Mouse (Mus musculus) layer of hippocampus, adult 9-11 months (tissue): ENCODE measurements around the gene Arl4a.

Experiments
- DNase-seq: peaks from one replicate; pipeline ENCODE4 v3.0.0; 2022

Gene Arl4a

DNA sequence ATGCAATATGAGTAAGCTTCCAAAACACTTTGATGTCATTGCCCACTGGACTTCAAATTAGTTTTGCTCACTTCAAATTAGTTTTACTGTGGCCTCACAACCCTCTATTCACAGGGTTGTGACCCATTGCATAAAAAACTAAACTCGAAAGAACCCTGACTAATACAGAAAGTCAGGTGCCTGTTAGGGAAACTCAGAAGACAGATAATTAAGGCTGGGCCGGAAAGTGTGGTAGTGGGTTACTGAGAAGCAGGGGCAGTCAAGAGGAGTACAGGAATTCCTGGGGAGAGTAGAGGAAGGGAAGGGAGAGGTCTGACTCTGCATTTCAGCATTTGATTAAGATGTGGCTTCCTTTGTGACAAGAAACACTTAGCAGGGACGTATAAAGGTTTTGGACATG is 29.4 kb downstream of the Arl4a start:
- no peak for DNase-seq

GRCm38 (mm10) chr12:40004766-40005165 is 33.1 kb downstream of the Arl4a start:
- DNase-seq = no peak

GRCm38 (mm10) chr12:39998853-39999195 is 39.0 kb downstream of the Arl4a start:
- DNase-seq = no peak

GRCm38 (mm10) chr12:39998070-39998852 is 39.6 kb downstream of the Arl4a start:
- no peak for DNase-seq

DNA sequence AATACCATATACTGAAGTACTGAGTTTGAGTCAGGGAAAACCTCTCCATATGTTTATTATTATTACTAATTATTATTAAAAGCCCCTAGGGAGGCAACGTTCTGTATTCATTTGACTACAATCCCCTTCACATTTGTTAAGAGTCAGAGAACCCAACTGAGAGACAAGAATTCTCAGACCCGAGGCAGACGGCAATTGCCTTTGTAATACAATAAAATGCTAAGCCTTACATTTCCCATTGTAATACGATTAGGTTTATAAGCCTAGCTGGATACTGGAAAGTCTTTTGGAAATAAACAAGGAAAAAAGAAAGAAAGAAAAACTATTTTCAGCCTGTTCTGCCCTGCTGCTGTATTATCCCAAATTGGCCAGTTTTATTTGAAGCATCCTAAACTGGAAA is 40.2 kb downstream of the Arl4a start:
- DNase-seq = no peak

DNA sequence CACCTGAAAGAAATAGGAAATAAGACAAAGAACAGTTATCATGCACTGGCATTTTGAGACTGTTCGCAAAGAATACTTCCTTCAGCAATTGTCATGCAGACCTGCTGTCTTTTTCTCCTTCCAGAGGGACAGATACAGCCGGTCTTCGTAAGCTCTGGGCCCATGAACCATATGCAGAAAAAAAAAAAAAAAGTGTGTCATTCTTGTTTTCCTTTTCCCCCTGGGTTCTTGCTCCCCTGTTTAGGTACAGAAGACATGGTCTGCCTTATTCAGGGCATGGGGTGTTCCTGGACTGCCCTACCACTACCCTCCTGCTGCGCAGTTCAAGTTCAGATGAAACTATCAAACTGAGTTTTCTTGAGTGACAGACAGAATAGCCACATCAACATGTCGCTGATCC is 41.8 kb downstream of the Arl4a start:
- no peak for DNase-seq

DNA sequence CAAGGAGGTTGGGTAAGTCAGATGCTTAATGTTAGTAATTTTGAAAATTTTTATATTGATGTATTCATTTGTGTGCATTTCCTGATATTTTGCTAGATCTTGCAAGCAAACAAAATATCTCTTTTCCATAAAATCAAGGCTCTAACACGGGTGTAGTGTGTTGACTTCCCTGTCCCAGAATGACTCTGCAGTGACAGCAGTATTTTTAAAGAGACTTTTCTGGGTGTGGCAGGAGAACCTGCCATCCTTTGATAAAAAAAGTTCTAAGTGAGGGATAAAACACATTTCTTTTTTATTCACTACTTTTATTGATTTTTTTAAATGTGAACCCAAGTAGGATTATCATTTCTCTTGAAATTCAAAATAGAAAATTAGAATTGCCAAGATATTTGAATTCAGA is 42.2 kb downstream of the Arl4a start:
- DNase-seq = no peak

- DNase-seq = no peak
Measured at GRCm38 (mm10) chr12:39992767-39993302, 45.0 kb downstream of the Arl4a start.

DNA sequence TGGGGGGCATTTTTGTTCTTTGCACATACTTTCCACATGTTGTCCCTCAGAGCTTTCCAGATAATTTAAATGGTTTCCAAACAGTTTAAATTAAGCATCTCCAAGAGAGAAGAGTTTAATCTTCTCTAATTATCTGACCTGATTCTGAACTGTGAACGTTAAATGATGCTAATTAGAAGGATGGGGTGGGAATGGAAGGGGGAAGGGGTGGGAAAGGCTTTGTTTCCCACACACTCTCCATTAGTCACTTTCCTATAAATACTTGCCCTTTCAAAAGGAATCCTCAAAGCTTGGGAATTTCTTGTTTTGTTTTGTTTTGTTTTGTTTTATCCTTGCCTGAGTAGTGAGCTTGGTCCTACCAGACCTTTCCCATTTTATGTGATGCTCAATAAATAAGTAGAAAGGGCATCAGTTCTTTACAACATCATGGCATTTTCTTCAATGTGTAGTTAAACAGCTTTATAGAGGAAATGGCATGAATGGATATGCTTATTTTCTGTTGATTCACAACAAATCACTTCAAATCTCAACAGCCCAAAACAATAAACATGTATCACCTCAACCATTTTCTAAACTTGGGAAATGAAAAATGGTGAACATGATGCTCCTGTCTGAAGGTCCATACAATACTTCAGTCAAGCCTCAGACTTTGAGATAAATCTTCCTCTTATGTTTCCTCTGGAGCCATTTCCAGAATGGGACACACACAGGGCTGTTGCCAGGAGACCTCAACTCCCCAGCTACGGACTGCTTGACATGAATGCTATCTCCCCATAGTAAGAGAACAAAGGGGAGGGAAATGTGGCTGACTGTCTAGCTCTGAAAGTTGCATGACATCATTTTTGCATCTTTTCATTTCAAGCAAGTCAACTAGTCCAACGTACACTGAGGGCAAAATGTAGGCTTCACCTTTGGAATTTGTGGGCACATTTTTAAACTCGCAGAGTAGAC is 46.7 kb downstream of the Arl4a start:
- no peak for DNase-seq

DNA sequence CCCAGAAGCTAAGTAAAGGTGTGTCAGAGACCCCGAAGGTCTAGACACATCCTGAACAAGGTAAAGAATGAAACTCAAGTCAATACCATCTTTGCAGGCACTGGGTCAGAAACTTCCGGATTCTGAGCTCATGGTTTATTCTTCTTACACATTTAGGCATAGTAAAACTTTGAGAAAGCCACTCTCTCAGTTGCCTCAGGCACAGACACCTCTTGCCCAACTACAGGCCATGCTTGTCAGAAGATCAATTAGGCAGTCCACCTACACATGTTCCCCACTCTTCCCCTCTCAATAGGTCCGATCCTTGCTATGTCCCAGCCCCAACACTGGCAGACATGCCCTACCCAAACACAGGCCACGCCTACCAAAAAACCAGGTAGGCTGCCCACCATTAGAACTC is 48.7 kb downstream of the Arl4a start:
- DNase-seq = no peak

DNA sequence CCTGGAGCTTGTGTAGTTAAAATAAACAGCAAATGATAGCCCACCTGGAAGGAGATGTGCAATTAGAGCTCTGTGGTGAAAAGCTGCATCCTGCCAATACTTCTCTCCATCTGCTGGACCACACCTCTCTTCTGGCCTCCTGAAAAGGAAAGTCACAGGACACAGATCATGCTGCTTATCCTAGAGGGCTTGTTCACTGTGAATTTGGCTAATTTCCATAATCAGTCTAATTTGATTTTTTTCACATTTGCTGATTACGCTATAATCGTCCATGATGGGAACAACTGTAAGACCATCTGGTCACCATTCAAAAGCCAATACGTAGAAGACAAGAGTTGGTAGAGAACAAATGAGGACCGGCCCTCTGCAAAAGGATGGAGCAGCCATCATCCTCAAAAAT is 50.6 kb downstream of the Arl4a start:
- DNase-seq = no peak

DNA sequence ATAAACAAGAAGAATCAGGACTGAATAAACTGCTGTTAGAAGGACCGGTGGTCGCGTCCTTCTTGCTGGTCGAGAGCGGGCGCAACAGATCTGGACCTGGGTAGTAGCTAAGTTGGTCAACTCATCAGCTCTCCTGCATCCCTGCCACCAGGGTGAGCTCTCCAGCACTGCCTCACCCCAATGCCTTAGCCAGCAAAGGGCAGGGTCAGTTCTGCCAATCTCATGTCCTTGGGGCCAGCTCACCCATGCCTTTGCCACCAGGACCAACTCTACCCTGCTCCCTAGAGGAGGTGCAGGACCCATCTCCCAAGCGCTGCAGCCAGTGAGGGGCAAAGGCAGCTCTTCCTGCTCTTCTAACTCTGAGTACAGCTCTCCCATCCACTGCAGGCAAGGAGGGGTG is 52.2 kb downstream of the Arl4a start:
- no peak for DNase-seq

DNA sequence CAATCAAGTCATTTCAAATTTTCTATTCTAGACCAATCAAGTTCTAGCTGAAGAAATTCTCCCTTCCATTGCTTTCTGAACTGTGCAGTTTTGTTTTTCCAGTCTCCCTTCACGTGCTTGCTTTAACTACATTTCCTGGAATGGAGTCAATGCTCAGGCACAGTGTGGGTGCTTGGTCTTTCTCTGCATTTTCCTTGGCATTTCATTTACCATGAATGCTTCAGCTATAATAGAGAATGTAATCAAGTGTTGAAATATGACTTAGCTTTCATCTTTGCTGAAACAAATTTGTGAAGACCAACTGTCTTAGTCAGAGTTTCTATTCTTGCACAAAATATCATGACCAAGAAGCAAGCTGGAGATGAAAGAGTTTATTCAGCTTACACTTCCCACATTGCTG is 58.0 kb downstream of the Arl4a start:
- DNase-seq = no peak

GRCm38 (mm10) chr12:39979066-39979465 is 58.8 kb downstream of the Arl4a start:
- peak; percentile 91 for DNase-seq

- DNase-seq = no peak
Measured at GRCm38 (mm10) chr12:39977996-39978590, 59.7 kb downstream of the Arl4a start.

- DNase-seq = no peak
Measured at GRCm38 (mm10) chr12:39976426-39976825, 61.4 kb downstream of the Arl4a start.

GRCm38 (mm10) chr12:39975829-39976340 is 61.9 kb downstream of the Arl4a start:
- DNase-seq = no peak

DNA sequence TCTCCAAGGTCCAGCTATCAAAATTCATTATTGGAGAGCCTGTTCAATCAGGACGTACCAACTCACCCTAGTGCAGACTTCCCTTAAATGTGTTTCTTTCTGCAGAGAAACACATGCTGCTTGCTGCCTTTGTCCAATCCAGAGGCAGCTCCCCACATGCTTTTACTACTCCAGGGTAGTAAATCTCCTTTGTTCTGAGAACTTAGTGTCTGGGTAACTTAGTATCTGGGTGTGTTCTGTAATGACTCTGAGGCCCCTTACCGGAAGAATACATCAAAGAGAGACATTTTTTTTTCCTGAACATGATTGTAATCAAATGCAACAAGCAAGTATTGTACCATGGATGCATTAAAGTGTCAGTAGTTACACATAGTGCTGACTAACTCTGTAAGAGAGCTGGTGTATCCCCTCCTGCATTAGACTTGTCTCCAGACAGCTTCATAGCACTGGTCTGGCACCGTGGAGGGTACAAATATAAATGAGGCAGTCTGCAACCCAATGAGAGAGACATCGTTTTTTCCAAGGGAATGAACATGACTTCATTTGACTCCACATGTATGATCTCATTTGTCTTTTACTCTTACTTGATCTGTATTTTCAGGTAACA is 62.7 kb downstream of the Arl4a start:
- DNase-seq = no peak

- DNase-seq = no peak
Measured at GRCm38 (mm10) chr12:39974273-39974672, 63.6 kb downstream of the Arl4a start.

- no peak for DNase-seq
Measured at GRCm38 (mm10) chr12:39969500-39969899, 68.3 kb downstream of the Arl4a start.

- no peak for DNase-seq
Measured at GRCm38 (mm10) chr12:39968109-39968508, 69.7 kb downstream of the Arl4a start.

DNA sequence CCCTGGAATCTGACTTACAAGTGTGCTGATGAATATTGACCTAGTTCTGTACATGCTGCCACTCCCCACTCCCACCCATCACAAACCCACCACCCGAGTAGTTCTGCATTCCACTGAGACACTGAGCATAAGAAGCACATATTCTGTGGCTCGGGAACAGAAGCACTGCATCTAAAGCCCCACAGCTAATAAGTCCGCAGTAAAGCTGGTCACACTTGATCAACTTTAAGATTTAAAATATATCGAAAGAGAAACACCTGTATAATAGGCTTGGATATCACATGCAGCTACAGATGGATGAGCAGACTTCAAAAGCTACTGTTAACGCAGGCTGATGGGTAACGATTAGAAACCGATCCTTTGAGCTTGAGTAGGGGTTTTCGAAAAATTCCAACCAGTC is 78.7 kb downstream of the Arl4a start:
- DNase-seq = no peak
